Mouse (Mus musculus) stomach, embryonic 14.5 days (tissue): Measurements from ENCODE around the gene Pbx1. TPM values are rescaled to one million over a fixed set of nuclear protein-coding genes. Genes with fewer than 3 reads are reported as not detected.
A peak's percentile ranks its signal among the peaks of the same experiment; 100 is the strongest.

Source experiments
- ATAC-seq: fragments of 200-750 bp; cut with Nextera tagmentation; 2 replicates; pipeline ENCODE4 v1.8.0; 2017; ENCODE audit warnings: low read depth, moderate TSS enrichment; ENCODE audit not compliant: insufficient number of reproducible peaks, insufficient read depth, low FRiP score
- H3K27ac ChIP-seq: fragments of 300-500 bp; sonication (generic); 2 replicates; pipeline ENCODE4 v1.5.1; 2014; ENCODE audit warnings: mild to moderate bottlenecking, low read length, moderate library complexity, mixed read lengths
- H3K27me3 ChIP-seq: fragments of 300-500 bp; sonication (generic); 2 replicates; pipeline ENCODE4 v1.6.1; 2014; ENCODE audit warnings: low read length, control low read depth, mixed read lengths; ENCODE audit not compliant: control insufficient read depth, insufficient read depth
- H3K36me3 ChIP-seq: fragments of 300-500 bp; sonication (generic); 2 replicates; pipeline ENCODE4 v1.6.1; 2014; ENCODE audit warnings: mild to moderate bottlenecking, control low read depth, low read length, moderate library complexity, mixed read lengths; ENCODE audit not compliant: control insufficient read depth, insufficient read depth
- H3K4me1 ChIP-seq: fragments of 300-500 bp; sonication (generic); 2 replicates; pipeline ENCODE4 v1.6.1; 2014; ENCODE audit warnings: low read length, control low read depth, mixed read lengths; ENCODE audit not compliant: control insufficient read depth, insufficient read depth
- H3K4me2 ChIP-seq: fragments of 300-500 bp; sonication (generic); replicated peaks from 2 replicates; pipeline ENCODE4 v1.6.1; 2014; ENCODE audit warnings: low read depth, low read length, control low read depth
- H3K4me3 ChIP-seq: fragments of 300-500 bp; sonication (generic); 2 replicates; pipeline ENCODE4 v1.5.1; 2014; ENCODE audit warnings: low read depth, low read length, control low read depth
- H3K9ac ChIP-seq: fragments of 300-500 bp; sonication (generic); replicated peaks from 2 replicates; pipeline ENCODE4 v1.6.1; 2014; ENCODE audit warnings: low read depth, mild to moderate bottlenecking, control low read depth, low read length, moderate library complexity, mixed read lengths
- H3K9me3 ChIP-seq: fragments of 300-500 bp; sonication (generic); 2 replicates; pipeline ENCODE4 v1.6.1; 2016; ENCODE audit warnings: low read depth, low read length, control low read depth; ENCODE audit not compliant: control insufficient read depth
- WGBS: fragments of 180-500 bp; shearing (Covaris S2); extraction: QIAGEN DNeasy Blood & Tissue Kit; methylation state at CpG from one replicate; pipeline ENCODE4 v1.1.7; 2014; 5-methylcytosine and 5-hydroxymethylcytosine counted together
- polyA plus RNA-seq: library from polyadenylated mRNA; unstranded; fragments of >200 nt; fragmentation: Nextera tagmentation; extraction: Ambion mirVana; gene quantifications from 2 replicates; pipeline ENCODE4 v1.2.1, GENCODE M21; 2014

Pbx1 gene
- polyA plus RNA-seq, 1 experiment from 2014 or later: 64.1 TPM

- 43% methylated on average over 15 of the region's 15 CpGs for WGBS
- no peaks in the 10 kb centered on the region for H3K27me3 ChIP-seq
- H3K4me2 ChIP-seq: no peak overlapping the region
- H3K4me1 ChIP-seq: peaks cover 34% of the 10 kb centered on the region
- no peak overlapping the region for H3K9ac ChIP-seq
- H3K27ac ChIP-seq: 0 out of 2 replicates have a peak overlapping the region, but pooled peaks have one; percentile 35
- H3K4me3 ChIP-seq: no peak overlapping the region
- no peaks in the 10 kb centered on the region for H3K36me3 ChIP-seq
- no peaks in the 10 kb centered on the region for H3K9me3 ChIP-seq
- ATAC-seq: no peak
These were observed 148.1 kb downstream of the Pbx1 start for GRCm38 (mm10) chr1:168283841-168284565.

GRCm38 (mm10) chr1:168283421-168283820 is 148.6 kb downstream of the Pbx1 start:
- H3K27me3 ChIP-seq: no peaks in the 10 kb centered on the region
- H3K4me2 ChIP-seq: no peak overlapping the region
- ATAC-seq: no peak
- H3K9me3 ChIP-seq: no peaks in the 10 kb centered on the region
- H3K4me3 ChIP-seq: no peak overlapping the region
- 70% methylated on average over 2 of the region's 2 CpGs for WGBS
- H3K9ac ChIP-seq: no peak overlapping the region
- H3K27ac ChIP-seq: no peak overlapping the region
- H3K36me3 ChIP-seq: no peaks in the 10 kb centered on the region
- peaks cover 28% of the 10 kb centered on the region for H3K4me1 ChIP-seq

GRCm38 (mm10) chr1:168275678-168276077 is 156.4 kb downstream of the Pbx1 start:
- ATAC-seq: no peak
- Histone ChIP-seq H3K9me3 (no peaks in the 10 kb centered on the region), H3K9ac (no peak overlapping the region), H3K27me3 (no peaks in the 10 kb centered on the region), H3K4me1 (0 out of 2 replicates have a peak, but pooled peaks cover 2% of the 10 kb centered on the region), H3K27ac (no peak overlapping the region), H3K4me2 (no peak overlapping the region), H3K4me3 (no peak overlapping the region), H3K36me3 (no peaks in the 10 kb centered on the region)
- WGBS: 86% methylated on average over 5 of the region's 5 CpGs

- no peak for ATAC-seq
These were observed 157.8 kb downstream of the Pbx1 start for GRCm38 (mm10) chr1:168274296-168274695.

GRCm38 (mm10) chr1:168272091-168272490 is 160.0 kb downstream of the Pbx1 start:
- H3K4me3 ChIP-seq: no peak overlapping the region
- WGBS: 61% methylated on average over 2 of the region's 2 CpGs
- H3K27ac ChIP-seq: no peak overlapping the region
- H3K36me3 ChIP-seq: no peaks in the 10 kb centered on the region
- H3K4me1 ChIP-seq: peaks cover 5% of the 10 kb centered on the region; the same call in 1 of the 2 replicates
- H3K9ac ChIP-seq: no peak overlapping the region
- H3K27me3 ChIP-seq: no peaks in the 10 kb centered on the region
- H3K4me2 ChIP-seq: no peak overlapping the region
- H3K9me3 ChIP-seq: no peaks in the 10 kb centered on the region
- ATAC-seq: no peak

More at GRCm38 (mm10) chr1:168274296-168274695, 157.8 kb downstream of the Pbx1 start:
- no peak overlapping the region for H3K4me3 ChIP-seq
- H3K27ac ChIP-seq: no peak overlapping the region
- no peak overlapping the region for H3K4me2 ChIP-seq
- H3K9me3 ChIP-seq: no peaks in the 10 kb centered on the region
- H3K4me1 ChIP-seq: 0 out of 2 replicates have a peak, but pooled peaks cover 2% of the 10 kb centered on the region
- H3K27me3 ChIP-seq: no peaks in the 10 kb centered on the region
- 85% methylated on average over 4 of the region's 4 CpGs for WGBS
- no peaks in the 10 kb centered on the region for H3K36me3 ChIP-seq
- H3K9ac ChIP-seq: no peak overlapping the region

GRCm38 (mm10) chr1:168271207-168271606 is 160.9 kb downstream of the Pbx1 start:
- WGBS: 96% methylated on average over 4 of the region's 4 CpGs
- no peak overlapping the region for H3K9ac ChIP-seq
- no peaks in the 10 kb centered on the region for H3K27me3 ChIP-seq
- no peaks in the 10 kb centered on the region for H3K9me3 ChIP-seq
- no peaks in the 10 kb centered on the region for H3K36me3 ChIP-seq
- peaks cover 5% of the 10 kb centered on the region; the same call in 1 of the 2 replicates for H3K4me1 ChIP-seq
- H3K4me3 ChIP-seq: no peak overlapping the region
- H3K4me2 ChIP-seq: no peak overlapping the region
- ATAC-seq: no peak
- no peak overlapping the region for H3K27ac ChIP-seq

GRCm38 (mm10) chr1:168268751-168269623 is 163.1 kb downstream of the Pbx1 start:
- Histone ChIP-seq H3K9ac (no peak overlapping the region), H3K9me3 (no peaks in the 10 kb centered on the region), H3K4me2 (no peak overlapping the region), H3K4me1 (peaks cover 11% of the 10 kb centered on the region; the same call in 1 of the 2 replicates), H3K36me3 (no peaks in the 10 kb centered on the region), H3K4me3 (no peak overlapping the region), H3K27ac (no peak overlapping the region), H3K27me3 (no peaks in the 10 kb centered on the region)
- no peak for ATAC-seq
- 78% methylated on average over 12 of the region's 12 CpGs for WGBS

- ATAC-seq: no peak
- no peak overlapping the region for H3K4me3 ChIP-seq
- no peak overlapping the region for H3K9ac ChIP-seq
- peaks cover 11% of the 10 kb centered on the region; the same call in 1 of the 2 replicates for H3K4me1 ChIP-seq
- no peak overlapping the region for H3K4me2 ChIP-seq
- WGBS: 75% methylated on average over 4 of the region's 4 CpGs
- no peak overlapping the region for H3K27ac ChIP-seq
- H3K36me3 ChIP-seq: no peaks in the 10 kb centered on the region
- no peaks in the 10 kb centered on the region for H3K9me3 ChIP-seq
- no peaks in the 10 kb centered on the region for H3K27me3 ChIP-seq
These were observed 163.8 kb downstream of the Pbx1 start for GRCm38 (mm10) chr1:168268224-168268623.
